Mouse (Mus musculus) olfactory bulb, adult 2 months (tissue): Measurements from ENCODE around the gene Tatdn3.
A peak's percentile ranks its signal among the peaks of the same experiment; 100 is the strongest.

Experiments
- CTCF ChIP-seq: fragments of 200-500 bp; IDR thresholded peaks from 2 replicates; pipeline ENCODE4 v1.5.1; 2012; ENCODE audit warnings: low read depth, mild to moderate bottlenecking, low read length, moderate library complexity; ENCODE audit not compliant: insufficient read depth
- POLR2A ChIP-seq: fragments of 200-500 bp; IDR thresholded peaks from 2 replicates; pipeline ENCODE4 v1.6.1; 2012; ENCODE audit warnings: mild to moderate bottlenecking, low read depth, low read length, moderate library complexity; ENCODE audit not compliant: insufficient read depth

DNA sequence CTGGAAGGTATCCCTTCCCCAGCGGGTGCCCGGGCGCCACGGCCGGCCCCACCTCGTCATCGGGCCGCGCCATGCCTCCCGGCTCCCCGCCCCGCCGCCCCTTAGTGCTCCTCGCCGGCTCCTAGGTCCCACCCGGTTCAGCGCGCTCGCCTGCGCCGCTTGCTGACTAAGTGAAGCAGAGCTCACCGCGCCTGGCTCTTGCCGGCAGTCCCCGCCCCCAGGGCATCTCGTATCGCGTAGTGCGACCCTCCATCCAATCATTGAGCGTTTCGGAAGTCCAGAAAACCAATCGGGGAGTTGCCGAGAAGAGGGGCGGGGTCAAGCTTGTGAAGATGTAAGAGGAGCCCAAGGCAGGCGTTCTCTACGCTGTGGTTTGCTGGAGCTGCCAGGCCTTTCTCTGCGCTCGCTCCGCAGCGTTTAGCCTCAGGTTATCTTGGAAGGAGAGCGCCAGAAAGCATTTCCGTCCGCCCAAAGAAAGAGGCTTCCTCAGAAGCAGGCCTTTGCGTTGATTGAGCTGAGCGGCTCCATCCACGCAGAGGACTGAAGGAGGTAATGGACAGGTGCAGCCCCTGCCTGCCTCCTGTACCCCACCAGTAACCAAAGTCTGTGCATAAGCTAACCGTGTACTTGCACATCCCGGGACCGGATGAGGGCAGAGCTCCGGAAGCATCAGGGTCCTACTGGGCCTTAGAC is 36.6 kb downstream of the Tatdn3 start, which contains the start of gene Flvcr1:
- TF ChIP-seq POLR2A (peak; percentile 99), CTCF (no peak)
